Mouse (Mus musculus) lung, adult 2 months (tissue): ENCODE measurements around the gene Ddx49.

Experiments
- CTCF ChIP-seq: fragments of 200-500 bp; IDR thresholded peaks from 2 replicates; pipeline ENCODE4 v1.5.1; 2011; ENCODE audit warnings: mild to moderate bottlenecking, low read length, control low read depth; ENCODE audit not compliant: insufficient read depth
- POLR2A ChIP-seq: fragments of 200-500 bp; IDR thresholded peaks from 2 replicates; pipeline ENCODE4 v1.6.1; 2011; ENCODE audit warnings: low read depth, mild to moderate bottlenecking, control low read depth, low read length, borderline replicate concordance; ENCODE audit errors: extremely low read depth

GRCm38 (mm10) chr8:70313399-70313798, 11.1 kb upstream of the Ddx49 start:
- no peak for TF ChIP-seq CTCF
- TF ChIP-seq POLR2A: no peak
